Mouse (Mus musculus) CH12.LX (cell line): ENCODE measurements at regions not wholly inside any gene's neighbourhood (a gene's known extent, or its start where the extent isn't known, plus 50 kb on each side); places are given as distances from the start of the nearest gene placed in this dataset.

Experiments used
- DNase-seq: peaks from one replicate; pipeline ENCODE4 v3.0.0-alpha.2; 2013; ENCODE audit errors: extremely low read depth
- H3K27ac ChIP-seq: 2 replicates; pipeline ENCODE4 v1.5.1; 2012; ENCODE audit warnings: low read depth, mild to moderate bottlenecking, control low read depth, moderate library complexity; ENCODE audit not compliant: insufficient read depth
- H3K27me3 ChIP-seq: replicated peaks from 2 replicates; pipeline ENCODE3; 2012; ENCODE audit warnings: inconsistent platforms
- H3K36me3 ChIP-seq, 2 experiments: replicated peaks in 1 of 2; 2 replicates each; pipeline versions ENCODE3 to v1.6.1; 2012; ENCODE audit warnings: inconsistent platforms in 1 of 2, low read length in 1 of 2, mild to moderate bottlenecking in 1 of 2, mixed read lengths in 1 of 2, moderate library complexity in 1 of 2; ENCODE audit not compliant: control insufficient read depth in 1 of 2, insufficient read depth in 1 of 2
- H3K4me1 ChIP-seq, 2 experiments: 2 replicates each; pipeline ENCODE4 v1.6.1; 2012; ENCODE audit warnings: inconsistent platforms in 1 of 2, moderate library complexity in 1 of 2; ENCODE audit not compliant: insufficient read depth in 2 of 2, control insufficient read depth in 1 of 2
- H3K4me2 ChIP-seq: 2 replicates; pipeline ENCODE4 v1.6.1; 2012; ENCODE audit warnings: low read depth, mild to moderate bottlenecking, control low read depth; ENCODE audit not compliant: poor library complexity, insufficient read depth, severe bottlenecking
- H3K4me3 ChIP-seq, 3 experiments: fragments of 150-350 bp in 1 of 3; sonication (generic) in 1 of 3; replicated peaks in 1 of 3; 2 replicates each; pipeline versions ENCODE3 to v1.5.1; 2011 to 2012; ENCODE audit warnings: low read depth in 2 of 3, low read length in 2 of 3, mild to moderate bottlenecking in 2 of 3, moderate library complexity in 2 of 3, control low read depth in 1 of 3, improper control_type of control experiment in 1 of 3, inconsistent platforms in 1 of 3, mixed read lengths in 1 of 3; ENCODE audit not compliant: poor library complexity in 1 of 3
- H3K79me2 ChIP-seq: replicated peaks from 2 replicates; pipeline ENCODE4 v1.6.1; 2012; ENCODE audit warnings: mild to moderate bottlenecking, moderate library complexity; ENCODE audit not compliant: control insufficient read depth, poor library complexity, insufficient read depth, severe bottlenecking; ENCODE audit errors: extremely low read depth
- H3K9ac ChIP-seq: 2 replicates; pipeline ENCODE4 v1.6.1; 2012; ENCODE audit warnings: low read depth, mild to moderate bottlenecking, control low read depth, moderate library complexity; ENCODE audit not compliant: insufficient read depth
- H3K9me3 ChIP-seq: replicated peaks from 2 replicates; pipeline ENCODE3; 2012; ENCODE audit warnings: low read length, inconsistent platforms, mixed read lengths
- BHLHE40 ChIP-seq: IDR thresholded peaks from 2 replicates; pipeline ENCODE4 v1.6.1; 2011; ENCODE audit warnings: mild to moderate bottlenecking, low read depth, low read length, improper control_type of control experiment
- CHD1 ChIP-seq: IDR thresholded peaks from 2 replicates; pipeline ENCODE4 v1.6.1; 2012; ENCODE audit warnings: low read depth, low read length, improper control_type of control experiment, inconsistent platforms
- CTCF ChIP-seq, 2 experiments: IDR thresholded peaks in 1 of 2; conservative IDR thresholded peaks in 1 of 2; 2 replicates each; pipeline ENCODE4 v1.5.1; 2011 to 2012; ENCODE audit warnings: low read depth in 2 of 2, low read length in 2 of 2, improper control_type of control experiment in 1 of 2, inconsistent platforms in 1 of 2, mild to moderate bottlenecking in 1 of 2, moderate library complexity in 1 of 2
- ELF1 ChIP-seq: IDR thresholded peaks from 2 replicates; pipeline ENCODE4 v1.6.1; 2014; ENCODE audit warnings: low read depth, mild to moderate bottlenecking, inconsistent platforms, low read length, improper control_type of control experiment
- EP300 ChIP-seq: IDR thresholded peaks from 2 replicates; pipeline ENCODE4 v1.6.1; 2011; ENCODE audit warnings: low read length, improper control_type of control experiment
- GABPA ChIP-seq: IDR thresholded peaks from 2 replicates; pipeline ENCODE4 v1.6.1; 2012; ENCODE audit warnings: low read depth, low read length, improper control_type of control experiment, inconsistent platforms; ENCODE audit not compliant: insufficient replicate concordance
- HCFC1 ChIP-seq: IDR thresholded peaks from 2 replicates; pipeline ENCODE4 v1.6.1; 2012; ENCODE audit warnings: low read depth, mild to moderate bottlenecking, inconsistent platforms, low read length, improper control_type of control experiment
- IRF4 ChIP-seq: IDR thresholded peaks from 2 replicates; pipeline ENCODE4 v1.6.1; 2014; ENCODE audit warnings: low read depth, mild to moderate bottlenecking, inconsistent platforms, low read length, improper control_type of control experiment
- JUN ChIP-seq: IDR thresholded peaks from 2 replicates; pipeline ENCODE4 v1.6.1; 2011; ENCODE audit warnings: low read depth, mild to moderate bottlenecking, low read length, improper control_type of control experiment, moderate library complexity; ENCODE audit not compliant: insufficient read depth
- JUND ChIP-seq: conservative IDR thresholded peaks from 2 replicates; pipeline ENCODE4 v1.6.1; 2011; ENCODE audit warnings: low read depth, low read length, improper control_type of control experiment
- KAT2A ChIP-seq: IDR thresholded peaks from 2 replicates; pipeline ENCODE4 v1.6.1; 2012; ENCODE audit warnings: low read length, improper control_type of control experiment, inconsistent platforms; ENCODE audit not compliant: insufficient replicate concordance
- MAFK ChIP-seq: IDR thresholded peaks from 2 replicates; pipeline ENCODE4 v1.6.1; 2011; ENCODE audit warnings: low read length, improper control_type of control experiment; ENCODE audit not compliant: insufficient replicate concordance
- MAX ChIP-seq: IDR thresholded peaks from 2 replicates; pipeline ENCODE4 v1.6.1; 2011; ENCODE audit warnings: low read length, improper control_type of control experiment
- MEF2A ChIP-seq: IDR thresholded peaks from 2 replicates; pipeline ENCODE4 v1.6.1; 2014; ENCODE audit warnings: low read depth, mild to moderate bottlenecking, inconsistent platforms, low read length, improper control_type of control experiment, borderline replicate concordance
- MXI1 ChIP-seq: IDR thresholded peaks from 2 replicates; pipeline ENCODE4 v1.6.1; 2011; ENCODE audit warnings: mild to moderate bottlenecking, low read depth, low read length, improper control_type of control experiment
- MYC ChIP-seq: IDR thresholded peaks from 2 replicates; pipeline ENCODE4 v1.6.1; 2011; ENCODE audit warnings: low read depth, mild to moderate bottlenecking, improper control_type of control experiment, low read length
- NELFE ChIP-seq: IDR thresholded peaks from 2 replicates; pipeline ENCODE4 v1.6.1; 2011; ENCODE audit warnings: low read depth, low read length, improper control_type of control experiment
- NRF1 ChIP-seq: IDR thresholded peaks from 2 replicates; pipeline ENCODE4 v1.6.1; 2014; ENCODE audit warnings: low read depth, mild to moderate bottlenecking, inconsistent platforms, low read length, improper control_type of control experiment, moderate library complexity
- PAX5 ChIP-seq: IDR thresholded peaks from 2 replicates; pipeline ENCODE4 v1.6.1; 2012; ENCODE audit warnings: low read length, inconsistent platforms, mixed read lengths
- POLR2A ChIP-seq: IDR thresholded peaks from 2 replicates; pipeline ENCODE4 v1.6.1; 2011; ENCODE audit warnings: low read depth, mild to moderate bottlenecking, improper control_type of control experiment, low read length
- RCOR1 ChIP-seq: conservative IDR thresholded peaks from 2 replicates; pipeline ENCODE4 v1.6.1; 2012; ENCODE audit warnings: low read depth, mild to moderate bottlenecking, inconsistent platforms, low read length, improper control_type of control experiment
- TBP ChIP-seq: conservative IDR thresholded peaks from 2 replicates; pipeline ENCODE4 v1.6.1; 2011; ENCODE audit warnings: low read depth, low read length, improper control_type of control experiment
- USF1 ChIP-seq: IDR thresholded peaks from 2 replicates; pipeline ENCODE4 v1.6.1; 2014; ENCODE audit warnings: low read depth, mild to moderate bottlenecking, inconsistent platforms, low read length, improper control_type of control experiment
- USF2 ChIP-seq: conservative IDR thresholded peaks from 2 replicates; pipeline ENCODE4 v1.6.1; 2011; ENCODE audit warnings: low read depth, low read length, improper control_type of control experiment
- ZKSCAN1 ChIP-seq: IDR thresholded peaks from 2 replicates; pipeline ENCODE4 v1.6.1; 2012; ENCODE audit warnings: low read depth, inconsistent platforms, low read length, improper control_type of control experiment, borderline replicate concordance
- ZMIZ1 ChIP-seq: IDR thresholded peaks from 2 replicates; pipeline ENCODE4 v1.6.1; 2012; ENCODE audit warnings: low read depth, mild to moderate bottlenecking, inconsistent platforms, low read length, improper control_type of control experiment
- dilution Hi-C: fragments of 300-500 bp; cut with MboI; formaldehyde crosslinking; loops from 2 replicates; pipeline ENCODE4 v1.14.3; 2020; ENCODE audit warnings: low sequenced_read_pairs; ENCODE audit not compliant: extremely low pct_unique_long_range_greater_than_20kb, extremely low pct_ligation_motif_present
- in situ Hi-C: fragments of 300-500 bp; cut with MboI; formaldehyde crosslinking; loops from 3 replicates; pipeline ENCODE4 v1.14.3; 2019; ENCODE audit warnings: low sequenced_read_pairs, low pct_ligation_motif_present, low pct_unique_long_range_greater_than_20kb, mixed read lengths

DNA sequence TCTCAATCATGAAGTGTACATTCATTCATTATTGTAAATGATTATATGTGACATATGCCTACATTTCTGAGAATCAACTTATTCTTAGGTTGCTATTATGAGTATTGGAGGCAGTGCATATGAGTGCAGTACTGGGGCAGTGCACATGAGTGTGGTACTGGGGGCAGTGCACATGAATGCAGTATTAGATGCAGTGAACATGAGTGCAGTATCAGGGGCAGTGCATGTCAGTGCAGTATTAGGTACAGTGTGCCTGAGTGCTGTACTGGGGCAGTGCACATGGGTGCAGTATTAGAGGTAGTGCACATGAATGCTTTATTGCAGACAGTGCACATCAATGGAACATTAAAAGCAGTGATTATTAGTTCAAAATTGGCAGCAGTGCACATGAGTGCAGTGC, 234.6 kb downstream of the 1700008P02Rik start:
- in situ Hi-C loops = no loop called here
- no peak for TF ChIP-seq ZKSCAN1
- TF ChIP-seq USF1 = no peak
- no peak for TF ChIP-seq KAT2A
- TF ChIP-seq PAX5 = peak; percentile 24; the same call in 1 of the 2 replicates
- no peak for TF ChIP-seq ZMIZ1
- TF ChIP-seq BHLHE40 = no peak
- no peak for TF ChIP-seq MEF2A
- no peak overlapping the region for H3K9ac ChIP-seq
- no peak overlapping the region for H3K4me2 ChIP-seq
- dilution Hi-C loops = no loop called here
- no peaks in the 10 kb centered on the region for H3K4me1 ChIP-seq
- no peaks in the 10 kb centered on the region for H3K36me3 ChIP-seq
- no peak overlapping the region for H3K27ac ChIP-seq
- peak overlapping the region in 1 of 3 experiments; percentile 3 for H3K4me3 ChIP-seq
- no peak for DNase-seq
- no peaks in the 10 kb centered on the region for H3K9me3 ChIP-seq
- no peaks in the 10 kb centered on the region for H3K79me2 ChIP-seq
- H3K27me3 ChIP-seq = no peaks in the 10 kb centered on the region

DNA sequence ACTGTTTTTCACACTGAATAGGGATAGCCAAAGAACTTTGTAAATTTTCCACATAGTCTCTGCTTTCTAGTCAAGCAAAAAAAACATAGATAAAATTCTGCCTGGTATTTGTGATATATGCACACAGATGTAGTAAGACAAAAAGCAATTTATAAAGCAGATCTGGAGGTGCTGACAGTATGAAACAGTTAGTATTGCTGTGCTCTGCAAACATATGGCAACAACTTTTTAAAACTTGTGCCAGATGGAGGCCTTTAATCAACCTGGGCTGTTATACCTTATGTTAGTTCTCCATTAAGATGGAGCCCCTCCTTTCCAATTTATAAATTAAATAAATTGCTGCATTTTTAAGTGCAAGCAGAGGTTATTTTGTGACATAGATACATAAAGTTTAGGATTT, 237.3 kb downstream of the 1700008P02Rik start:
- TF ChIP-seq PAX5 = no peak
- TF ChIP-seq CTCF (conservative IDR thresholded peaks at IDR 0.05 in 1 of 2, IDR thresholded peaks at IDR 0.05 in 1 of 2; ENCODE audit: low read depth in 2 of 2, low read length in 2 of 2) = no peak
- TF ChIP-seq TBP = no peak
- TF ChIP-seq MAFK = no peak
- TF ChIP-seq NELFE = no peak
- TF ChIP-seq MAX = no peak
- dilution Hi-C loops = no loop called here
- Histone ChIP-seq H3K27me3 (no peaks in the 10 kb centered on the region), H3K27ac (no peak overlapping the region), H3K36me3 (no peaks in the 10 kb centered on the region), H3K4me3 (no peak overlapping the region), H3K9me3 (no peaks in the 10 kb centered on the region), H3K79me2 (no peaks in the 10 kb centered on the region), H3K4me1 (no peaks in the 10 kb centered on the region), H3K4me2 (no peak overlapping the region), H3K9ac (no peak overlapping the region)
- DNase-seq = no peak
- in situ Hi-C loops = no loop called here

DNA sequence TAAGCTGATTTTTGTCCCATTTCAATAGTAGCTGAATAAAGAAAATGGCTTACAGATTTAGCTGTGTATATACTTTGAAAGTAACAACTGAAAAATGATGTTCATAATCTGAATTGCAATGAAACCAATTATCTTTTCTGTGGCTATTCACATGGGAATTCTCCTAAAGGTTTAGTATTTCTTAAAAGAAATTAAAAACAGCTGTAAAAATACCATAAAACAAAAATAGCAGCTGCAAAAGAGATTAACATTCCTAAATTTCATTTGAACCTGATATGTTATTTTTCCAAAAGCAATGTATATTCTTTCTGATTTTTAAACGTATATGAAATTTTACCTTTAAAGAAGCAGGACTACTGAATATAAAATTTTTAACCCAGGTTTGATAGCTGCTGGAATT, 237.9 kb downstream of the 1700008P02Rik start:
- no peak overlapping the region for H3K4me2 ChIP-seq
- H3K27ac ChIP-seq = no peak overlapping the region
- no peak overlapping the region for H3K9ac ChIP-seq
- no peaks in the 10 kb centered on the region for H3K36me3 ChIP-seq
- TF ChIP-seq EP300 (no peak), JUND (no peak), RCOR1 (no peak), GABPA (no peak), POLR2A (no peak), JUN (no peak), ELF1 (no peak), IRF4 (no peak), ZKSCAN1 (no peak), CHD1 (no peak), MXI1 (no peak), PAX5 (no peak), NRF1 (no peak), USF2 (no peak), ZMIZ1 (no peak), MYC (no peak), HCFC1 (no peak), KAT2A (no peak)
- TF ChIP-seq, all 38 proteins: peak for 0
- DNase-seq = no peak
- H3K79me2 ChIP-seq = no peaks in the 10 kb centered on the region
- in situ Hi-C loops (no loop called here), dilution Hi-C loops (no loop called here)
- no peak overlapping the region for H3K4me3 ChIP-seq
- no peaks in the 10 kb centered on the region for H3K4me1 ChIP-seq
- H3K9me3 ChIP-seq = no peaks in the 10 kb centered on the region
- H3K27me3 ChIP-seq = no peaks in the 10 kb centered on the region
